Mouse (Mus musculus): ENCODE results near the gene Acpp.

Acpp gene

DNA sequence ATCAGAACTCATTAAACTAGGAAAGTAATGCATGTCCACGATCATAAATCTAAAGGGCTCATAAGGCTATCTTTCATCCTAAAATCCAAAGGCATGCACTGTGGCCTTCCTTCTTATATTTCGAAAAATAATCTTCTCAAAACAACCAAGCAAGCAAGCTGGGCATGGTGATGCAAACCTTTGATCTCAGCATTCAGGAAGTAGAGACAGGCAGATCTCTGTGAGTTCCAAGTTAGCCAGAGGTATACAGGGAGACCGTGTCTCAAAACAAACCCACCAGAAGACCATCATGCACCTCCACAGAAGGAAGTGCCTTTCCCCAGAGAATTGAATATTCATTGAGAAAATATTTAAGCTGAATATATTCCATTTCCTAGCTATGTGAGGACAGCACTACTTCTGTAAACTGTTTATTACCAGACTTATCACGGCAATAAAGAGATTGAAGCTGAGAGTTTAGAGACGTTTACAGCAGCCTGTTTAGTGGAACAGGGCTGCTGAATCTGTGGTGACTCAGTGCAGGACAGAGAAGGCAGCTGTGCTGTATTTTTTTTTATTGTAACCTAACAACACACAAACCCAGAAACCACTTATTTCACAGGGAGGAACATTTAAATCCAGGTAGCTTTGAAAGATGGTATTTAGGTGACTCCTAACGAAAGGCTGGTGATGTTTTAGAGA is 90.1 kb downstream of the Acpp start:
- no peak for DNase-seq

DNA sequence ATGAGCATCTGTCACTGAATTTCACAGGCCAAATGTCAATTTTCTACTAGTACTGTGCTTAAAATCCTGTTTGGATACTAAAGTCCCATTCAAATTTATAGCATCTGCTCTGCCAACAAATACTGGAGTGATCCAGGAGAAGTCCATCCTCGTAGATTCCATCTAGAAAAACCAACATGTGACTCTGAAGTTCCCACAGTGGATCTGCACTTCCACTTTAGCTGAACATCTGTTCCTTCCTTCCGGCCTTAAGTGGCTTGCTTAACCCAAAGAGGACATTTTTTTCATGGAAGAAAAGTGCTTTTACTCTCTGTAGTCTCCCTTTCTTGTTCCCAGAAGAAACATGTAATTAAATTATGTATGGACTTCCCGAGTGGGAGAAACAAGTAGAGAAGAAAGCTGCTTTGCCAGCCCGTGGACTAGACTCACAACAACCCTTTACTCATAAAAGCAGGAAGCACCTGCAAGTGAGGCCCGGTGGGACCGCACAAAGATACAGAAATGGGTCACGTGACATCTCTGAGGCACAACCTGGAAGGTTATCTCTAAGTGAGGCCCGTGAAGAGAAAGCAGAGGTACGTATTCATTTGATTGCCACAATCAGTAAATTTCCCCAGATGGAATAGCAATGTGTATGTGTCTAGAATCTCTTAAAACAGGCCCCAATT is 93.6 kb downstream of the Acpp start:
- no peak for DNase-seq

GRCm38 (mm10) chr9:104240146-104240545 is 97.4 kb downstream of the Acpp start:
- DNase-seq, result no peak

DNA sequence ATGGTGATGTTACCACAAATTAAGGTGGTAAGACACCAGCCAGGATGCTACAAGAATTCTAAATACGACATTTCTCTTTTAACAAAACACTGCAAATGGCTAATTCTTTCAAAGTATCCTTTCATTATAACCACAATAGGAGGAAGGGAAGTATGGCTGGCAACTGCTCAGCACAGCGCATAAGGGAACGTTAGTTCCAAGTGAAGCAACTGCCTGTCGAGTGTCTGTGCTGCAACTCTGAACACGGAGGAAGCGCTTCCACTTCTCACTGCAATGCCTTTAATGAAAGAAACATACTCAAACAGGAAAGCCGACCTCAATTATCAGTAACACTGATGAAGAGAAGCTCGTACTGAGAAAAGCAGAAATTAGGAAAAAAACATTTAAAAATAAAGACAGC is 98.5 kb downstream of the Acpp start:
- DNase-seq, result no peak
